Mouse (Mus musculus): ENCODE results near the gene Dbp. TPM values are rescaled to one million over a fixed set of nuclear protein-coding genes. Genes with fewer than 3 reads are reported as not detected.

Gene Dbp
- polyA plus RNA-seq, 1 experiment from 2014 or later = 4.7 TPM

DNA sequence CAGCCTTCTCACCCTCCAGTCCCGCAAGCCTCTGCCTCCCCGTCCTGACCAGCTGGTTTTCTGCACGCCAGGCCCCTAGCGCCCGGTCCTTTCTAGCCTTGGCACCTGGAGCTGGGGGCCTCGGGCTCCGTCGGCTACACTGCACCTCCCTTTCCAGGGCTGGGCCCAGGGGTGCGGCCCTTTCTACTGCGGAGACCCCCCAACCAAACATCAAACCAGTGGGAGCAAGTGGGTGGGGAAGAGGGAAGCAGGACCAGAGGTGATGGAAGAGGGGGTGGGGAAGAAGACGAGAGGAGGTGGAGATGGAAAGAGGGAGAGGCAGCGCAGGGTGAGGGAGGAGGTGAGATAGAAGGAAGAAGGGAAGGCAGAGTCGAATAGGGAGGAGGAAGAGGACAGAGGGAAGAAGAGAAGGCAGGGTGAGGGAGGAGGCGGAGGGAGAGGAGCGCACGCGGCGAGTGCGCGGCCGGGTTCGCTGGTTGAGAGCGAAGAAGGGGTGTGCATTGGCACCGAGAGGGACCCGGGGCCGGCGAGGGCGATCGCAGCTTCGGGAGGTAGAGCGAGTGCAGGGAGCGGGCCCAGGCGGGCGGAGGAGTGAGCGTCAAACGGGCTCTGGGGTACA is 5.3 kb upstream of the Dbp start, which contains the start of gene Car11:
Gene Car11, plus strand, starts transcription at position 321 of the 619 bp plus-strand sequence.
- peak within 1 kb of the TSS; percentile 50 for H3K4me3 ChIP-seq (replicated peaks)
- H3K4me2 ChIP-seq = peak within 1 kb of the TSS; percentile 95
- no peaks in the 10 kb centered on the region for H3K9me3 ChIP-seq (replicated peaks)
- H3K27ac ChIP-seq = no peak within 1 kb of the TSS
- no peaks in the 10 kb centered on the region for H3K36me3 ChIP-seq
- H3K9ac ChIP-seq = peak within 1 kb of the TSS; percentile 47
- peaks cover 29% of the 10 kb centered on the region for H3K27me3 ChIP-seq
- no peak for ATAC-seq (replicated peaks; ENCODE audit: low FRiP score)
- WGBS = 2% methylated on average over 36 of the region's 36 CpGs
- peaks cover 40% of the 10 kb centered on the region for H3K4me1 ChIP-seq

- peak overlapping the region; percentile 47 for H3K9ac ChIP-seq
- no peaks in the 10 kb centered on the region for H3K9me3 ChIP-seq (replicated peaks)
- peaks cover 44% of the 10 kb centered on the region for H3K4me1 ChIP-seq
- peak overlapping the region; percentile 95 for H3K4me2 ChIP-seq
- H3K27ac ChIP-seq = 0 out of 2 replicates have a peak overlapping the region, but pooled peaks have one; percentile 64
- WGBS = under 1% methylated on average over 20 of the region's 20 CpGs
- peaks cover 29% of the 10 kb centered on the region for H3K27me3 ChIP-seq
- peak overlapping the region; percentile 50 for H3K4me3 ChIP-seq (replicated peaks)
- ATAC-seq (replicated peaks; ENCODE audit: low FRiP score) = peak; percentile 16; the same call in 1 of the 2 replicates
- no peaks in the 10 kb centered on the region for H3K36me3 ChIP-seq
These were observed 4.4 kb upstream of the Dbp start for GRCm38 (mm10) chr7:45700301-45701015.

DNA sequence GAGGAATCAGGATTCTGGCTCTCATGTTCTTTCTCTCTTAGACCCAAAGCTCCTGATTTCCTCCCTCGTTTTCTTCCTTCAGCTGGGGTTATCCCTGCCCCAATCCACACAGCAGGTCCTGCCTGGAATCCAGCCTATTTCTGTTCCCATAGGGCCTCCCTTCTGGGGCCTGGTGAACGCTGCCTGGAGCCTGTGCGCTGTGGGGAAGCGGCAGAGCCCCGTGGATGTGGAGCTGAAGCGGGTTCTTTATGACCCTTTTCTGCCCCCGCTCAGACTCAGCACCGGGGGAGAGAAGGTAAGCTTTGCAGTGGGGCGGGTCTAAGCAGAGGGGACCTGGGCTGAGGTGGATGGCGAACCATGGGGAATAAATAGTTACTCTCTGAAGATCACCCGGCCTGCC is 3.8 kb upstream of the Dbp start:
- no peaks in the 10 kb centered on the region for H3K36me3 ChIP-seq
- peak overlapping the region; percentile 26; the same call in 1 of the 2 replicates for H3K9ac ChIP-seq
- peaks cover 29% of the 10 kb centered on the region for H3K27me3 ChIP-seq
- WGBS = 25% methylated on average over 11 of the region's 11 CpGs
- H3K4me2 ChIP-seq = peak overlapping the region; percentile 95
- H3K9me3 ChIP-seq (replicated peaks) = no peaks in the 10 kb centered on the region
- H3K27ac ChIP-seq = peak overlapping the region; percentile 64
- H3K4me3 ChIP-seq (replicated peaks) = peak overlapping the region; percentile 50
- peaks cover 50% of the 10 kb centered on the region for H3K4me1 ChIP-seq
- no peak for ATAC-seq (replicated peaks; ENCODE audit: low FRiP score)

DNA sequence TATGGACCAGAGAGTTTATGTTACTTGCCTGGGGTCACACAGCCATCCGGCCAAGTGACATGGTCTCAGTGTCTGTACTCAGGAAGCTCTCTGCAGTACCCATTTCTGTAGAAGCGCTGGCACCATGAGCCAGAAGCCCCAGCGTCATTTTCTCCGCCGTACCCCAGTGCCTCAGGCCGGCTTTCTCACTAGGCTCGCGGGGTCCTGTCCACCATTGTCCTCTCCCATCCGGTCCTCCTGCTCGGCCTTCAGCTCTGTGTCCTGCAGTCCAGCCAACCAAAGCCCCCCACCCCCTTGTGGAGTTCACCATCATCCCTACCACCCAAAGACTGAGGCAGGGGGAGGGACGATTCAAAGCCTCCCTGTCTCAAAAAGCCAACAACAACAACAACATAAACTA is 3.3 kb upstream of the Dbp start:
- Histone ChIP-seq H3K4me2 (peak overlapping the region; percentile 95), H3K9ac (0 out of 2 replicates have a peak overlapping the region, but pooled peaks have one; percentile 26), H3K9me3 (replicated peaks) (no peaks in the 10 kb centered on the region), H3K4me3 (replicated peaks) (peak overlapping the region; percentile 50; the same call in 1 of the 2 replicates), H3K27me3 (peaks cover 29% of the 10 kb centered on the region), H3K27ac (peak overlapping the region; percentile 64; the same call in 1 of the 2 replicates), H3K36me3 (no peaks in the 10 kb centered on the region), H3K4me1 (peaks cover 54% of the 10 kb centered on the region)
- no peak for ATAC-seq (replicated peaks; ENCODE audit: low FRiP score)
- 87% methylated on average over 11 of the region's 11 CpGs for WGBS

GRCm38 (mm10) chr7:45702316-45702715 is 2.6 kb upstream of the Dbp start:
- no peaks in the 10 kb centered on the region for H3K9me3 ChIP-seq (replicated peaks)
- ATAC-seq (replicated peaks; ENCODE audit: low FRiP score) = no peak
- no peak overlapping the region for H3K4me3 ChIP-seq (replicated peaks)
- 87% methylated on average over 11 of the region's 11 CpGs for WGBS
- H3K9ac ChIP-seq = no peak overlapping the region
- no peak overlapping the region for H3K27ac ChIP-seq
- H3K4me2 ChIP-seq = no peak overlapping the region
- no peaks in the 10 kb centered on the region for H3K36me3 ChIP-seq
- H3K4me1 ChIP-seq = peaks cover 61% of the 10 kb centered on the region
- peaks cover 29% of the 10 kb centered on the region for H3K27me3 ChIP-seq

DNA sequence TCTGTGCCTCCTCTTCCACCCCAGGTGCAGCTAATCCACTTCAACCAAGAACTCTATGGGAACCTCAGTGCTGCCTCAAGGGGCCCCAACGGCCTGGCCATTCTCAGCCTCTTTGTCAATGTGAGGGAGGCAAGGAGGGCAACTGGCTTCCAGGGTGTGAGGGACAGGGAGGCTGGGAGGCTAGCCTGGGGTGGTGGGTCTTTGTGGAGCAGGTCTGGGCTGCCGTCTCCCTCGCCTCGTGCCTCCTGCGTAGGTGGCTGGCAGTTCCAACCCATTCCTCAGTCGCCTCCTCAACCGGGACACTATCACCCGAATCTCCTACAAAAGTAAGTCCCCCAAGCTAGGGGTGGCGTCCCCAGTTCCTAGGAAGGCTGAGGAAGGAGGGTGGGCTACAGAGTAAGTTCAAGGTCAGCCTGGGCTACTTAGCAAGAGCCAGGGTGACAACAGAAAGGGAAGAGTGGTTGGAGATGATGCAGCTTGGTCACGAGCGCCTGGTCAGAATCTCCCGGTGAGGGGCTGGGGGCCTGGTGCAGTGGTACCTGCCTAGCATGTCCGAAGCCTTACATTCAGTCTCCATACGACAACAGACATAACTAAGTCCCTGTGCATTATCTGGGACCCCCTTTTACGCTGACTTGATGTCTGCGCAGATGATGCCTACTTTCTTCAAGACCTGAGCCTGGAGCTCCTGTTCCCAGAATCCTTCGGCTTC is 1.9 kb upstream of the Dbp start:
- H3K36me3 ChIP-seq = no peaks in the 10 kb centered on the region
- no peak overlapping the region for H3K27ac ChIP-seq
- H3K9me3 ChIP-seq (replicated peaks) = no peaks in the 10 kb centered on the region
- no peak overlapping the region for H3K4me3 ChIP-seq (replicated peaks)
- peaks cover 27% of the 10 kb centered on the region for H3K27me3 ChIP-seq
- WGBS = 91% methylated on average over 17 of the region's 17 CpGs
- H3K9ac ChIP-seq = no peak overlapping the region
- H3K4me2 ChIP-seq = peak overlapping the region; percentile 9; the same call in 1 of the 2 replicates
- no peak for ATAC-seq (replicated peaks; ENCODE audit: low FRiP score)
- H3K4me1 ChIP-seq = peaks cover 67% of the 10 kb centered on the region

GRCm38 (mm10) chr7:45703521-45704033 is 1.3 kb upstream of the Dbp start:
- Histone ChIP-seq H3K9me3 (replicated peaks) (no peaks in the 10 kb centered on the region), H3K9ac (peak overlapping the region; percentile 40; the same call in 1 of the 2 replicates), H3K4me3 (replicated peaks) (peak overlapping the region; percentile 56), H3K36me3 (no peaks in the 10 kb centered on the region), H3K27ac (peak overlapping the region; percentile 96), H3K27me3 (peaks cover 21% of the 10 kb centered on the region), H3K4me1 (peaks cover 73% of the 10 kb centered on the region), H3K4me2 (peak overlapping the region; percentile 98)
- 35% methylated on average over 12 of the region's 12 CpGs for WGBS
- no peak for ATAC-seq (replicated peaks; ENCODE audit: low FRiP score)

DNA sequence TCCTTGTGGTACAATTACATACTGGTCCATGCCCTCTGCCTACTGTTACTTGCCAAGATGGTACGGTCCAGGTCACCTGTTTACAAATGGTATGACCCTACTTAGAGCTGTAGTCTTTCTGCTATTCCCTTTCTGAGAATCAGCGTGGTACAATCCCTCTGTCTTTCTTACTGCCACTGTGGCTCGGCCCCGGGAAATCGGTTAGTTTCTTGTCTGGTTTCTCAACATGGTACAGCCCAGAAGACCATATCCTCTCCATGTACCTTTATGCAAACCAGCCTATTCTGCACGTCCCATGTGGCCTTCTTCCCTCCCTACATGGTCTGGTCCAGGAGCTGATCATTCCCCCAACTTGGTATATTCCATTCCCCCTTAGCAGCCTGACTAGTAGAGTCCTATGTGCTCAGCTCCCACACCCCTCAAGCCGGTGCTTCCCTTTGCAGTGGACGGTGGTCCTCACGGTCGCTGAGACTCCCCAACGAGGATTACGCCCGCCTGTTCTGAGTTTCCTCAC is 785 bp upstream of the Dbp start:
- Histone ChIP-seq H3K4me3 (replicated peaks) (peak overlapping the region; percentile 56), H3K9ac (peak overlapping the region; percentile 40), H3K36me3 (no peaks in the 10 kb centered on the region), H3K4me2 (peak overlapping the region; percentile 98), H3K4me1 (peaks cover 79% of the 10 kb centered on the region), H3K9me3 (replicated peaks) (no peaks in the 10 kb centered on the region), H3K27me3 (peaks cover 16% of the 10 kb centered on the region), H3K27ac (peak overlapping the region; percentile 96)
- WGBS = under 1% methylated on average over 13 of the region's 13 CpGs
- peak; percentile 30; the same call in 1 of the 2 replicates for ATAC-seq (replicated peaks; ENCODE audit: low FRiP score)

- peak overlapping the region; percentile 98 for H3K4me2 ChIP-seq
- peak overlapping the region; percentile 58 for H3K9ac ChIP-seq
- H3K4me3 ChIP-seq (replicated peaks) = peak overlapping the region; percentile 56
- peak overlapping the region; percentile 96 for H3K27ac ChIP-seq
- 0 out of 2 replicates have a peak, but pooled peaks have one; percentile 2 for ATAC-seq (replicated peaks; ENCODE audit: low FRiP score)
- peaks cover 2% of the 10 kb centered on the region for H3K27me3 ChIP-seq
- H3K9me3 ChIP-seq (replicated peaks) = no peaks in the 10 kb centered on the region
- peaks cover 9% of the 10 kb centered on the region for H3K36me3 ChIP-seq
- under 1% methylated on average over 21 of the region's 21 CpGs for WGBS
- peaks cover 71% of the 10 kb centered on the region for H3K4me1 ChIP-seq
These were observed 566 bp downstream of the Dbp start for GRCm38 (mm10) chr7:45705443-45705864.

DNA sequence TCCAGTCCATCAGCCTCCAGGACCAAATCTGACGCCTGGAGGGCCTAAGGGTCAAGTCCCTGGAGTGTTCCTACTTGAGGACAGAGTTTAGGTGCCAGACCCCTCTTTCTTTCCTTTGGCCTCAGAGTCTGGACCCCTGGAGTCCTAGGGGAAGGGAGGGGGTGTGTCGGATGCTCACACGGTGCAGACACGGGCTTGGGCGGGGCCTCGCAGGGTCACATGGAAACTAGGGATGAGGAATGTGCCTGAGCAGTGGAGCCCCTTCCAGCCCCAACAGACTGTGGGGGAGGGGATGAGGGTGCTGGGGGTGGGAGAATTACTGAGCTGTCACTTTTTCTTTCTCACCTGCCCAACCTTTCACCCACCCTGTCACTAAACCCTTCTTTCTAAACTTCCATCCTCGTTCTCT is 989 bp downstream of the Dbp start:
- Histone ChIP-seq H3K9me3 (replicated peaks) (no peaks in the 10 kb centered on the region), H3K36me3 (peaks cover 13% of the 10 kb centered on the region), H3K9ac (peak overlapping the region; percentile 58), H3K4me2 (peak overlapping the region; percentile 98), H3K27ac (peak overlapping the region; percentile 96), H3K4me1 (peaks cover 67% of the 10 kb centered on the region), H3K4me3 (replicated peaks) (peak overlapping the region; percentile 56), H3K27me3 (no peaks in the 10 kb centered on the region)
- ATAC-seq (replicated peaks; ENCODE audit: low FRiP score) = peak; percentile 29
- 2% methylated on average over 7 of the region's 7 CpGs for WGBS

DNA sequence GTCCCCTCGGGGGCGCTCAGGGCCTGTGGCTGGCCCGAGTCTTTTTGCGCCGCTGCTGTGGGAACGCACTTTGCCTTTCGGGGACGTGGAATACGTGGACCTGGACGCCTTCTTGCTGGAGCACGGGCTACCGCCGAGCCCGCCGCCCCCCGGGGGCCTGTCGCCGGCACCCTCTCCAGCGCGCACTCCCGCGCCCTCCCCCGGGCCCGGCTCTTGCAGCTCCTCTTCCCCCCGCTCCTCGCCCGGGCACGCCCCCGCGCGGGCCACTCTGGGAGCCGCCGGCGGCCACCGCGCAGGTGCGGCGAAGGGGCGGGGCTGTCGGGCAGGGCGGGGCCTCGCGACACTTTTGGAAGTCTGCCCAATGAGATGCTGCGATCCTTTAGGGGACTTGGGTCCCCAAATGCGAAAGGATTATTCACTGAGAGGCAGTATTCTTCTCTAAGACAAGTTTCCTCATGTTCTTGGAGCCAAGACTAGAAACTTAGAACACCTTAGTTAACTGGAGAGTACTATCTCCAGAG is 1.9 kb downstream of the Dbp start:
- Histone ChIP-seq H3K36me3 (peaks cover 22% of the 10 kb centered on the region), H3K27me3 (no peaks in the 10 kb centered on the region), H3K4me3 (replicated peaks) (peak overlapping the region; percentile 56), H3K9me3 (replicated peaks) (no peaks in the 10 kb centered on the region), H3K4me1 (peaks cover 58% of the 10 kb centered on the region), H3K9ac (peak overlapping the region; percentile 58), H3K4me2 (peak overlapping the region; percentile 98), H3K27ac (peak overlapping the region; percentile 96)
- WGBS = under 1% methylated on average over 45 of the region's 45 CpGs
- ATAC-seq (replicated peaks; ENCODE audit: low FRiP score) = peak; percentile 9; the same call in 1 of the 2 replicates
